ENCODE assay signal across 8 mouse cellular contexts in genomic region chr7:46838891-46839302, GRCm38 (mm10). TPM values are rescaled to one million over a fixed set of nuclear protein-coding genes. Genes with fewer than 3 reads are reported as not detected.
DNase-seq lines count a peak whose midpoint lies in the region; ATAC-seq and TF ChIP-seq lines count a peak whose summit lies in the region.

No protein-coding gene starts in this region.

- DNase-seq in 3134 (ENCODE audit: extremely low read depth, insufficient read length, low spot score) = peak; percentile 87
- DNase-seq in adrenal gland, adult 2 months = peak; percentile 76
- no peak for DNase-seq in heart, embryonic 10.5 days (ENCODE audit: low spot score)
- DNase-seq in limb, embryonic 14.5 days (ENCODE audit: low spot score) = peak; percentile 79
- DNase-seq in telencephalon, adult 2 months (ENCODE audit: low read depth, low spot score) = peak; percentile 93

- TF ChIP-seq POLR2A in limb, embryonic 14.5 days (IDR thresholded peaks at IDR 0.05; ENCODE audit: borderline replicate concordance, extremely low read depth, insufficient read depth, insufficient read length) = no peak

- H3K9ac ChIP-seq in embryonic facial prominence, embryonic 15.5 days = no peak overlapping the region
- peak overlapping the region; percentile 35; the same call in 1 of the 2 replicates for H3K9ac ChIP-seq in kidney, embryonic 14.5 days (ENCODE audit: low read depth, low read length)
- H3K9ac ChIP-seq in limb, embryonic 14.5 days (ENCODE audit: low read depth, low read length, severe bottlenecking) = 0 out of 2 replicates have a peak overlapping the region, but pooled peaks have one; percentile 13
- H3K9ac ChIP-seq in midbrain, embryonic 15.5 days = no peak overlapping the region

- WGBS in embryonic facial prominence, embryonic 15.5 days = 4% methylated on average over 8 of the region's 8 CpGs
- 10% methylated on average over 8 of the region's 8 CpGs for WGBS in heart, embryonic 10.5 days
- 3% methylated on average over 8 of the region's 8 CpGs for WGBS in kidney, embryonic 14.5 days
- WGBS in limb, embryonic 14.5 days = 5% methylated on average over 8 of the region's 8 CpGs
- WGBS in midbrain, embryonic 15.5 days = 4% methylated on average over 8 of the region's 8 CpGs

- peak overlapping the region; percentile 1 for H3K4me3 ChIP-seq in embryonic facial prominence, embryonic 15.5 days (replicated peaks)
- H3K4me3 ChIP-seq in heart, embryonic 10.5 days = no peak overlapping the region
- no peak overlapping the region for H3K4me3 ChIP-seq in kidney, embryonic 14.5 days (ENCODE audit: low read length)
- no peak overlapping the region for H3K4me3 ChIP-seq in limb, embryonic 14.5 days (replicated peaks; ENCODE audit: low read length)
- H3K4me3 ChIP-seq in midbrain, embryonic 15.5 days = no peak overlapping the region

- ATAC-seq in embryonic facial prominence, embryonic 15.5 days (ENCODE audit: insufficient number of reproducible peaks, low FRiP score, low TSS enrichment, low read depth) = peak; percentile 75
- ATAC-seq in kidney, embryonic 14.5 days (ENCODE audit: low FRiP score, low TSS enrichment) = peak; percentile 36
- ATAC-seq in limb, embryonic 14.5 days (ENCODE audit: low FRiP score, low read depth) = peak; percentile 75
- peak; percentile 79 for ATAC-seq in midbrain, embryonic 15.5 days (replicated peaks)

- peak overlapping the region; percentile 91 for H3K27ac ChIP-seq in embryonic facial prominence, embryonic 15.5 days (replicated peaks)
- peak overlapping the region; percentile 85 for H3K27ac ChIP-seq in heart, embryonic 10.5 days
- H3K27ac ChIP-seq in kidney, embryonic 14.5 days (ENCODE audit: low read depth, low read length) = peak overlapping the region; percentile 44
- peak overlapping the region; percentile 62 for H3K27ac ChIP-seq in limb, embryonic 14.5 days (replicated peaks; ENCODE audit: low read depth, low read length)
- H3K27ac ChIP-seq in midbrain, embryonic 15.5 days = peak overlapping the region; percentile 67; the same call in 1 of the 2 replicates

- peaks cover 24% of the 10 kb centered on the region for H3K4me1 ChIP-seq in embryonic facial prominence, embryonic 15.5 days
- H3K4me1 ChIP-seq in heart, embryonic 10.5 days = peaks cover 61% of the 10 kb centered on the region
- peaks cover 27% of the 10 kb centered on the region for H3K4me1 ChIP-seq in kidney, embryonic 14.5 days (ENCODE audit: control insufficient read depth, insufficient read depth, low read length)
- peaks cover 23% of the 10 kb centered on the region for H3K4me1 ChIP-seq in limb, embryonic 14.5 days (ENCODE audit: control insufficient read depth, insufficient read depth, low read length)
- peaks cover 21% of the 10 kb centered on the region for H3K4me1 ChIP-seq in midbrain, embryonic 15.5 days

- peak overlapping the region; percentile 32 for H3K4me2 ChIP-seq in embryonic facial prominence, embryonic 15.5 days (replicated peaks)
- H3K4me2 ChIP-seq in kidney, embryonic 14.5 days (replicated peaks; ENCODE audit: low read depth, low read length) = no peak overlapping the region; the same call in 1 of the 2 replicates
- peak overlapping the region; percentile 31 for H3K4me2 ChIP-seq in limb, embryonic 14.5 days (replicated peaks; ENCODE audit: low read depth, low read length, severe bottlenecking)
- peak overlapping the region; percentile 7; the same call in 1 of the 2 replicates for H3K4me2 ChIP-seq in midbrain, embryonic 15.5 days

- no peaks in the 10 kb centered on the region for H3K36me3 ChIP-seq in embryonic facial prominence, embryonic 15.5 days
- H3K36me3 ChIP-seq in heart, embryonic 10.5 days = no peaks in the 10 kb centered on the region
- no peaks in the 10 kb centered on the region for H3K36me3 ChIP-seq in kidney, embryonic 14.5 days (ENCODE audit: control insufficient read depth, insufficient read depth, low read length)
- no peaks in the 10 kb centered on the region for H3K36me3 ChIP-seq in limb, embryonic 14.5 days (ENCODE audit: control insufficient read depth, insufficient read depth, low read length)
- no peaks in the 10 kb centered on the region for H3K36me3 ChIP-seq in midbrain, embryonic 15.5 days (replicated peaks)

- no peaks in the 10 kb centered on the region for H3K27me3 ChIP-seq in embryonic facial prominence, embryonic 15.5 days
- peaks cover 13% of the 10 kb centered on the region; the same call in 1 of the 2 replicates for H3K27me3 ChIP-seq in heart, embryonic 10.5 days (ENCODE audit: insufficient read depth, poor library complexity, severe bottlenecking)
- H3K27me3 ChIP-seq in kidney, embryonic 14.5 days (ENCODE audit: control insufficient read depth, insufficient read depth, low read length) = no peaks in the 10 kb centered on the region
- no peaks in the 10 kb centered on the region for H3K27me3 ChIP-seq in limb, embryonic 14.5 days (ENCODE audit: control insufficient read depth, insufficient read depth, low read length)
- 0 out of 2 replicates have a peak, but pooled peaks cover 4% of the 10 kb centered on the region for H3K27me3 ChIP-seq in midbrain, embryonic 15.5 days (replicated peaks)

- no peaks in the 10 kb centered on the region for H3K9me3 ChIP-seq in embryonic facial prominence, embryonic 15.5 days (replicated peaks)
- H3K9me3 ChIP-seq in heart, embryonic 10.5 days = no peaks in the 10 kb centered on the region
- no peaks in the 10 kb centered on the region for H3K9me3 ChIP-seq in kidney, embryonic 14.5 days (ENCODE audit: control insufficient read depth, low read length)
- no peaks in the 10 kb centered on the region for H3K9me3 ChIP-seq in limb, embryonic 14.5 days (ENCODE audit: control insufficient read depth, low read length)
- H3K9me3 ChIP-seq in midbrain, embryonic 15.5 days = no peaks in the 10 kb centered on the region

RNA-seq across cellular contexts. Expression of gene Ldha, which starts 2.4 kb away (rescaled TPM):
- total RNA-seq in adrenal gland, adult 2 months (2021) = 100 to 1,000 TPM; 381 to 429 TPM
- 178 and 230 TPM in 2 replicates for polyA plus RNA-seq in adrenal gland, adult 2 months (2012; rRNA removed)
- 1,512 and 1,560 TPM in 2 replicates for polyA plus RNA-seq in embryonic facial prominence, embryonic 15.5 days (2015; fragmentation: Nextera tagmentation; extraction: Ambion mirVana)
- polyA plus RNA-seq in heart, embryonic 10.5 days (2016; fragmentation: Nextera tagmentation; extraction: Ambion mirVana) = 4,161 and 4,393 TPM in 2 replicates
- polyA plus RNA-seq in kidney, embryonic 14.5 days (2014; fragmentation: Nextera tagmentation; extraction: Ambion mirVana) = 1,311 and 1,396 TPM in 2 replicates
- 692 and 736 TPM in 2 replicates for polyA plus RNA-seq in limb, embryonic 14.5 days (2012; rRNA removed)
- polyA plus RNA-seq in limb, embryonic 14.5 days (2014; fragmentation: Nextera tagmentation; extraction: Ambion mirVana) = 1,461 and 1,594 TPM in 2 replicates
- polyA plus RNA-seq in midbrain, embryonic 15.5 days (2015; fragmentation: Nextera tagmentation; extraction: Ambion mirVana) = 522 and 586 TPM in 2 replicates

RNA-seq across cellular contexts. Expression of gene Ldhc, which starts 22.1 kb away (rescaled TPM):
- total RNA-seq in adrenal gland, adult 2 months (2021) = not detected
- polyA plus RNA-seq in adrenal gland, adult 2 months (2012; rRNA removed) = not detected in 2 replicates
- 0.35 TPM in 1 of 2 replicates, not detected in the other for polyA plus RNA-seq in embryonic facial prominence, embryonic 15.5 days (2015; fragmentation: Nextera tagmentation; extraction: Ambion mirVana)
- 0.13 TPM in 1 of 2 replicates, not detected in the other for polyA plus RNA-seq in heart, embryonic 10.5 days (2016; fragmentation: Nextera tagmentation; extraction: Ambion mirVana)
- polyA plus RNA-seq in kidney, embryonic 14.5 days (2014; fragmentation: Nextera tagmentation; extraction: Ambion mirVana) = not detected in 2 replicates
- polyA plus RNA-seq in limb, embryonic 14.5 days (2012; rRNA removed) = 0.06 TPM in 1 of 2 replicates, not detected in the other
- not detected in 2 replicates for polyA plus RNA-seq in limb, embryonic 14.5 days (2014; fragmentation: Nextera tagmentation; extraction: Ambion mirVana)
- polyA plus RNA-seq in midbrain, embryonic 15.5 days (2015; fragmentation: Nextera tagmentation; extraction: Ambion mirVana) = 0.15 TPM in 1 of 2 replicates, not detected in the other

RNA-seq across cellular contexts. Expression of gene Gtf2h1, which starts 43.0 kb away (rescaled TPM):
- total RNA-seq in adrenal gland, adult 2 months (2021) = 10 to 100 TPM; 30.4 to 46.7 TPM
- 4.9 and 8.5 TPM in 2 replicates for polyA plus RNA-seq in adrenal gland, adult 2 months (2012; rRNA removed)
- 47.1 and 48.5 TPM in 2 replicates for polyA plus RNA-seq in embryonic facial prominence, embryonic 15.5 days (2015; fragmentation: Nextera tagmentation; extraction: Ambion mirVana)
- polyA plus RNA-seq in heart, embryonic 10.5 days (2016; fragmentation: Nextera tagmentation; extraction: Ambion mirVana) = 40.6 and 45.1 TPM in 2 replicates
- polyA plus RNA-seq in kidney, embryonic 14.5 days (2014; fragmentation: Nextera tagmentation; extraction: Ambion mirVana) = 37.0 and 43.2 TPM in 2 replicates
- polyA plus RNA-seq in limb, embryonic 14.5 days (2012; rRNA removed) = 24.3 and 34.2 TPM in 2 replicates
- 53.1 and 53.5 TPM in 2 replicates for polyA plus RNA-seq in limb, embryonic 14.5 days (2014; fragmentation: Nextera tagmentation; extraction: Ambion mirVana)
- polyA plus RNA-seq in midbrain, embryonic 15.5 days (2015; fragmentation: Nextera tagmentation; extraction: Ambion mirVana) = 41.2 and 44.6 TPM in 2 replicates

RNA-seq across cellular contexts. Expression of gene Hps5, which starts 43.0 kb away (rescaled TPM):
- total RNA-seq in adrenal gland, adult 2 months (2021) = 10 to 100 TPM; 20.1 to 23.9 TPM
- 11.2 and 11.3 TPM in 2 replicates for polyA plus RNA-seq in adrenal gland, adult 2 months (2012; rRNA removed)
- polyA plus RNA-seq in embryonic facial prominence, embryonic 15.5 days (2015; fragmentation: Nextera tagmentation; extraction: Ambion mirVana) = 21.2 and 23.4 TPM in 2 replicates
- 13.9 and 14.5 TPM in 2 replicates for polyA plus RNA-seq in heart, embryonic 10.5 days (2016; fragmentation: Nextera tagmentation; extraction: Ambion mirVana)
- 11.1 and 25.6 TPM in 2 replicates for polyA plus RNA-seq in kidney, embryonic 14.5 days (2014; fragmentation: Nextera tagmentation; extraction: Ambion mirVana)
- 34.2 and 36.5 TPM in 2 replicates for polyA plus RNA-seq in limb, embryonic 14.5 days (2012; rRNA removed)
- polyA plus RNA-seq in limb, embryonic 14.5 days (2014; fragmentation: Nextera tagmentation; extraction: Ambion mirVana) = 20.6 and 23.6 TPM in 2 replicates
- polyA plus RNA-seq in midbrain, embryonic 15.5 days (2015; fragmentation: Nextera tagmentation; extraction: Ambion mirVana) = 13.0 and 13.7 TPM in 2 replicates

Comparison
In these comparisons a context has a peak if more than half of its experiments do, and no peak if none do; other contexts are left out.
1. H3K9ac ChIP-seq: peak in kidney, embryonic 14.5 days (single experiment) and limb, embryonic 14.5 days (single experiment); none in embryonic facial prominence, embryonic 15.5 days (single experiment) and midbrain, embryonic 15.5 days (single experiment).
2. Peak in every context shown above with its lines, with median percentiles within 50 percentile points of each other: ATAC-seq and H3K27ac ChIP-seq.